Mouse (Mus musculus) fibroblast of lung, adult 2 months (primary cell): Measurements from ENCODE around the gene Mab21l3.
"Not testable (repeated sequence)": the region's sequence is repeated elsewhere in the genome, so short reads cannot be mapped to it uniquely, and the experiment has no call there.

Experiments
- DNase-seq: peaks from one replicate; pipeline ENCODE4 v3.0.0-alpha.2; 2011; ENCODE audit warnings: low read depth

Gene Mab21l3

GRCm38 (mm10) chr3:101839327-101839726 is 9.4 kb downstream of the Mab21l3 start:
- DNase-seq, result no peak

GRCm38 (mm10) chr3:101836971-101837370 is 11.8 kb downstream of the Mab21l3 start:
- DNase-seq, result no peak

GRCm38 (mm10) chr3:101836532-101836931 is 12.2 kb downstream of the Mab21l3 start:
- DNase-seq, result no peak

GRCm38 (mm10) chr3:101836045-101836444 is 12.7 kb downstream of the Mab21l3 start:
- DNase-seq, result peak; percentile 79

GRCm38 (mm10) chr3:101831189-101831858 is 17.4 kb downstream of the Mab21l3 start:
- DNase-seq, result peak; percentile 69

GRCm38 (mm10) chr3:101829881-101830616 is 18.7 kb downstream of the Mab21l3 start:
- DNase-seq, result no peak

GRCm38 (mm10) chr3:101828595-101828994 is 20.2 kb downstream of the Mab21l3 start:
- DNase-seq, result no peak

GRCm38 (mm10) chr3:101827220-101827715 is 21.5 kb downstream of the Mab21l3 start:
- DNase-seq, result no peak

GRCm38 (mm10) chr3:101824338-101824737 is 24.4 kb downstream of the Mab21l3 start:
- no peak for DNase-seq

GRCm38 (mm10) chr3:101822052-101822451 is 26.7 kb downstream of the Mab21l3 start:
- no peak for DNase-seq

GRCm38 (mm10) chr3:101820708-101821107 is 28.1 kb downstream of the Mab21l3 start:
- DNase-seq, result not testable (repeated sequence)

GRCm38 (mm10) chr3:101816006-101816405 is 32.8 kb downstream of the Mab21l3 start:
- no peak for DNase-seq

- DNase-seq, result no peak
Observed at GRCm38 (mm10) chr3:101814790-101815189, 34.0 kb downstream of the Mab21l3 start.

GRCm38 (mm10) chr3:101812341-101812962 is 36.3 kb downstream of the Mab21l3 start:
- DNase-seq, result peak; percentile 28

- DNase-seq, result no peak
Observed at GRCm38 (mm10) chr3:101811931-101812330, 36.8 kb downstream of the Mab21l3 start.

- no peak for DNase-seq
Observed at GRCm38 (mm10) chr3:101807646-101808045, 41.1 kb downstream of the Mab21l3 start.

- no peak for DNase-seq
Observed at GRCm38 (mm10) chr3:101806941-101807340, 41.8 kb downstream of the Mab21l3 start.

GRCm38 (mm10) chr3:101806149-101806548 is 42.6 kb downstream of the Mab21l3 start:
- peak; percentile 39 for DNase-seq

GRCm38 (mm10) chr3:101805562-101806004 is 43.2 kb downstream of the Mab21l3 start:
- DNase-seq, result no peak

GRCm38 (mm10) chr3:101804971-101805561 is 43.7 kb downstream of the Mab21l3 start:
- no peak for DNase-seq

- no peak for DNase-seq
Observed at GRCm38 (mm10) chr3:101804331-101804730, 44.4 kb downstream of the Mab21l3 start.

GRCm38 (mm10) chr3:101803764-101804163 is 45.0 kb downstream of the Mab21l3 start:
- DNase-seq, result no peak
